Mouse (Mus musculus) cerebellum, adult 2 months (tissue): ENCODE results near the gene Cacnb1. TPM values are rescaled to one million over a fixed set of nuclear protein-coding genes. Genes with fewer than 3 reads are reported as not detected.

Experiments
- DNase-seq, 2 experiments: peaks; one replicate each; pipeline ENCODE4 v3.0.0; 2021
- H3K27ac ChIP-seq: fragments of 200-500 bp; 2 replicates; pipeline ENCODE4 v1.5.1; 2012; ENCODE audit warnings: low read length, control low read depth, inconsistent platforms; ENCODE audit not compliant: insufficient read depth
- H3K27me3 ChIP-seq: fragments of 200-500 bp; 2 replicates; pipeline ENCODE4 v1.6.1; 2012; ENCODE audit warnings: inconsistent platforms, mild to moderate bottlenecking, low read length, moderate library complexity; ENCODE audit not compliant: control insufficient read depth, insufficient read depth
- H3K4me1 ChIP-seq: fragments of 200-500 bp; 2 replicates; pipeline ENCODE4 v1.6.1; 2011; ENCODE audit warnings: low read length; ENCODE audit not compliant: control insufficient read depth, insufficient read depth
- H3K4me3 ChIP-seq: fragments of 200-500 bp; replicated peaks from 2 replicates; pipeline ENCODE3; 2011; ENCODE audit warnings: mild to moderate bottlenecking, low read depth, low read length, control low read depth; ENCODE audit not compliant: insufficient read depth
- CTCF ChIP-seq: fragments of 200-500 bp; IDR thresholded peaks from 2 replicates; pipeline ENCODE4 v1.5.1; 2011; ENCODE audit warnings: low read depth, mild to moderate bottlenecking, control low read depth, low read length, moderate library complexity, borderline replicate concordance; ENCODE audit not compliant: insufficient read depth
- POLR2A ChIP-seq: fragments of 200-500 bp; IDR thresholded peaks from 2 replicates; pipeline ENCODE4 v1.6.1; 2011; ENCODE audit warnings: low read length, control low read depth, borderline replicate concordance; ENCODE audit not compliant: insufficient read depth
- WGBS: fragments of 180-500 bp; shearing (Covaris S2); methylation state at CpG from one replicate; pipeline ENCODE4 v1.1.7; 2018; 5-methylcytosine and 5-hydroxymethylcytosine counted together
- polyA plus RNA-seq: library from polyadenylated mRNA; depleted of rRNA; stranded (reverse); fragments of >200 nt; gene quantifications from 2 replicates; pipeline ENCODE4 v1.2.3, GENCODE M21; 2012

Gene Cacnb1
- polyA plus RNA-seq, 1 experiment, result 37.5 TPM

DNA sequence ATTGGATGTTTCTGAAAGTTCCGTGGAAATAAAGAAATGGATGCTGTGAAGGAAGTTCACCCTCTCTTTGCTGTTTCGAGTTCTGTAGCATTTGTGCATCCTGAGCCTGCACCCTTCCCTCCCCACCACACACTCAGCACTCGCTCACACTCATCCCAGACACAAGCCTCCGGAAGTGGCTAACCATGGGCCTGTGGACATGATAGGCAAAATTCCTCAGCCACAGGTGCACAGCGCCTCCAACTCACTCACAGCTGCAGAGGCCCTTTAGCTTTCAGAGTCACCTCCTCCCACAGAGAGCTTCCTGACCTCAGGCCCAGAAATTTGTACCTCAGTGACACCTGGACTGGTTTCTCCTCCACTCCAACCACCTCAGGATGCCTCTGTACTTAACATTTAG lies 45.0 kb downstream of the Cacnb1 start:
- Histone ChIP-seq H3K27me3 (no peaks in the 10 kb centered on the region), H3K27ac (no peak overlapping the region), H3K4me1 (no peaks in the 10 kb centered on the region), H3K4me3 (no peak overlapping the region)
- TF ChIP-seq POLR2A (no peak), CTCF (no peak)
- 91% methylated on average over 5 of the region's 5 CpGs for WGBS
- no peak for DNase-seq

DNA sequence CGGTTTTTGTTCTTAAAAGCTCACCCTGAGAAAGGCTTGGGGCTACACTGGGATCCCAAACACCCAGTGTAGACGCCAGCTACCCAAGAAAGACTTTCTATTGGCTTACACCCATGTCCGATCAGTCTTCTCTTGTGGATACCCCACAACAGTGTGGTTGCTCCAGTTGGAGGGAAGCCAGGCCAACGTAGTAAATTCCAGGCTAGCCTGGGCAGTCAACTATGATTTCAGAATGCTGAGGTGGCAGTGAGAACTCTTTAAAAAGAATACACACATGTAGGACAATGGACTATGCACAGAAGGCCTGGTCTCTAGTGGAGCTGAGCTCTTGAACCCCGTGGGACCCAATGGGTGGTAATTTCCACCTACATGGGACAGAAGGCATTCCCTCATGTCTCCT lies 48.1 kb downstream of the Cacnb1 start:
- Histone ChIP-seq H3K4me1 (peaks cover 7% of the 10 kb centered on the region), H3K27me3 (no peaks in the 10 kb centered on the region), H3K27ac (no peak overlapping the region), H3K4me3 (no peak overlapping the region)
- TF ChIP-seq POLR2A, result no peak
- no peak for TF ChIP-seq CTCF
- DNase-seq, result no peak
- 68% methylated on average over 5 of the region's 5 CpGs for WGBS

DNA sequence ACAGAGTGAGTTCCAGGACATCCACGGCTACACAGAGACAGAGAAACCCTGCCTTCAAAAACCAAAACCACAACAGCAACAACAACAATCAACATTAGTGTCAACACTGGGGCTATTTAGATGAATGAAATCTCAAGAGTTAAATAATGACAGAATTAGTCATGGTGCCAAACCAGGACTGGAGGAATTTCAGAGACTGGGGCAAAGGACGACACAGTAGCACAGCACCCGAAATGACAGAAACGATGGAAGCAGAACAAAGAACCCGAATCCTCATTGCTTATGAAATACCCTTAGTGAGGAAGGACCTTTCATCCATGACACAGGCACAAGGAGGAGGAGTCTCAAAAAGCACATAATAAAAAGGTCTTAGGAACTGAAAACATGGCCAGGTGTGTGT lies 48.7 kb downstream of the Cacnb1 start:
- Histone ChIP-seq H3K27me3 (no peaks in the 10 kb centered on the region), H3K4me1 (peaks cover 7% of the 10 kb centered on the region), H3K27ac (no peak overlapping the region), H3K4me3 (no peak overlapping the region)
- no peak for DNase-seq
- TF ChIP-seq CTCF (no peak), POLR2A (no peak)
- WGBS, result 86% methylated on average over 5 of the region's 5 CpGs

DNA sequence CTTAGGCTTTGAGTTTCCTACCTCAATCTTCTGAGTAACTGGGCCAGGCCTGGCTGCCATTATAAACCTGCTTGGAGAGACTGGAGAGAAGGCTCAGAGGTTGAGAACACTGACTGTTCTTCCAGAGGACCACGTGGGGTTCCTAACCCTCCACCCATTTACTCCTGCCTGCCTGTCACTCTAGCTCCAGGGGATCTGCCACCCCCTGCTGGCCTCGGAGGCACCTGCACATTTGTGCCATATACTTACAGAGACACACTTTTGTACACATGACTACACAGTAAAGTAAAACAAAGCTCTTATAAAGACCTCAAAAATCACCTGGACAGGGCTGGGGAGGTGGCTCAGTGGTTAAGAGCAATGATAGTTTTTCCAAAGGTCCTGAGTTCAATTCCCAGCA lies 50.4 kb downstream of the Cacnb1 start:
- WGBS, result 67% methylated on average over 2 of the region's 2 CpGs

DNA sequence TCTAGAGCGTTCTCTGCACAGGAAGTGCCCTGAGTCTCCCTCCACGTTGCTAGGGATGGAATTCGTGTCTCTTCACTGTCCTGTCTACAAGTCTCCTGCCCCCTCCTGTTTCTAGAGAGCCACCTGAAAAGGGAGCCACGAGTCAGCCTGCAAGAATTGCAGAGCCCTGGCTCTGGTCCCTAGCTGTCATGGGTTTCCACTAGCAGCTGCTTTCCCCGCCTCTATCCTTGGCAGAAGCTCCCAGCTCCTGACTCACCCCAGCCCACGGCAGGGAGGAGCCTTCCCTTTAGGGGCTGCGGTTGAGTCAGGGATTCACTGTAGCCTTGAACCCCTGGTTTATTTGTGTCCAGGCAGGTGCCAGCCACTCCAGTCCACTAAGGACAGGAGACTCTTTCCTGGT lies 51.6 kb downstream of the Cacnb1 start:
- Histone ChIP-seq H3K4me3 (peak overlapping the region; percentile 20), H3K27me3 (no peaks in the 10 kb centered on the region), H3K27ac (no peak overlapping the region), H3K4me1 (peaks cover 14% of the 10 kb centered on the region)
- peak; percentile 54 to 64 for DNase-seq
- TF ChIP-seq CTCF (no peak), POLR2A (no peak)
- WGBS, result 4% methylated on average over 7 of the region's 7 CpGs

More for the DNA sequence above, 50.4 kb downstream of the Cacnb1 start:
- Histone ChIP-seq H3K4me3 (no peak overlapping the region), H3K27me3 (no peaks in the 10 kb centered on the region), H3K27ac (no peak overlapping the region), H3K4me1 (peaks cover 7% of the 10 kb centered on the region)
- TF ChIP-seq POLR2A (no peak), CTCF (no peak)
- no peak for DNase-seq

DNA sequence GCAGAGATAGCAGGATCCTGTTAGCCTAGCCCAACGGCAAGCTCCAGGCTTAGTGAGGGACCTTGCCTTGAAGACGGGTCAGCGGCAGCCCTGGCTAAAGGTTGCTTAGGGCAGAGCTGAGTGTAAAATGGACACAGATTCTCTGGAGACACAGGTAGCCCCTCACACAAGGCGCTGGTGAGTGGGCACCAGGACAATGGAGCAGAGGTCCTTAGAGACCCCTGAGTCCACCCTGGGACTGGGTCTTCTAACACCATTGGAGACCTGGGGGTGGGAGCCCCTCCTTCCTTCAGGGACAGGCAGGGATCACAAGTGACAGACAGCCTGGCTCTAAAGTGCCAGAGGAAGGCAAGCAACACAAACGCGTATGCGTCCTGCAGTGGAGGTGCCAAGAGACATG lies 52.1 kb downstream of the Cacnb1 start:
- no peak for TF ChIP-seq POLR2A
- no peak for TF ChIP-seq CTCF
- Histone ChIP-seq H3K27ac (no peak overlapping the region), H3K4me3 (peak overlapping the region; percentile 20), H3K4me1 (peaks cover 14% of the 10 kb centered on the region), H3K27me3 (no peaks in the 10 kb centered on the region)
- WGBS, result 39% methylated on average over 7 of the region's 7 CpGs
- DNase-seq, result no peak

DNA sequence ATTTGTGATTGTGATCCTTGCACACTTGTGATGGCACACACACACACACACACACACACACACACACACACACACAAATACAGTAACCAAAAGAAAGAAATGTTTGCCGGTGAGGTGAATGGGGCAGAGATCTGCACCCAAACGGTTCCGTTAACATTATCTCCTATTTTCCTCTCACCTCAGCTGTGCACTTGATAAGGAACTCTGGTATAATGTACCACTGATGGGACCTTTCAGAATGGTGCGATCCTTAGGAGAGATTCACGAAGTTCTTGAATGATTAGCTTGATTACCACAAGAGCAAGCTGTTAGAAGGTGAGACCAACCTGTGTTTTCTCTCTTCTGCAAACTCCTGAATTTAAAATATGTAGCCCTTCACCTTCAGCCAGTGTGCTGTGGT lies 54.4 kb downstream of the Cacnb1 start:
- no peaks in the 10 kb centered on the region for H3K27me3 ChIP-seq
- 93% methylated on average over 5 of the region's 5 CpGs for WGBS
- no peak overlapping the region for H3K27ac ChIP-seq
- DNase-seq, result no peak
- TF ChIP-seq CTCF, result no peak
- TF ChIP-seq POLR2A, result no peak
- H3K4me1 ChIP-seq, result peaks cover 14% of the 10 kb centered on the region
- H3K4me3 ChIP-seq, result no peak overlapping the region

DNA sequence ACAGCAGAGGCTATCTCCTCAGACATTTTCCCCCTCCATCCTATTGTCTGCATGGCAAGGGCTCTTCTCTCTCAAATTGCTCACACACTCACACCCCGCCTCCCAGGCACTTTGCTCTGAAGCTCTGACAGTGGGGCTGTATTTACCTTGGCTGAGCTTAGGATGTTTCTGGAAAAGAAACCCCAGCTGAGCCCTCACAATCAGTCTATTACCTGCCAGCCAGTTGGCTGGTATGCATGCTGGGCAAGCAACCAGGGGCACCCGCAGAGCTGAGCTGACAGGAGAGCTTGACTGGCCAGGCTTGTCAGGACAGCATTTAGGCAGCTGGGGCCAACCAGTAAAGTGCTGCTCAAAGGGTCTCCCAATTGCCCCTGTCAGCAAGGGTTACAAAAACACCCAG lies 55.7 kb downstream of the Cacnb1 start:
- Histone ChIP-seq H3K4me3 (peak overlapping the region; percentile 11), H3K27me3 (no peaks in the 10 kb centered on the region), H3K27ac (no peak overlapping the region), H3K4me1 (peaks cover 14% of the 10 kb centered on the region)
- 12% methylated on average over 2 of the region's 2 CpGs for WGBS
- peak; percentile 61 to 68 for DNase-seq
- no peak for TF ChIP-seq CTCF
- no peak for TF ChIP-seq POLR2A
